Mouse (Mus musculus) CH12.LX (cell line): ENCODE results near the gene Frs3.

Experiments used
- CHD1 ChIP-seq: IDR thresholded peaks from 2 replicates; pipeline ENCODE4 v1.6.1; 2012; ENCODE audit warnings: low read depth, low read length, improper control_type of control experiment, inconsistent platforms
- CTCF ChIP-seq, 2 experiments: IDR thresholded peaks in 1 of 2; conservative IDR thresholded peaks in 1 of 2; 2 replicates each; pipeline ENCODE4 v1.5.1; 2011 to 2012; ENCODE audit warnings: low read depth in 2 of 2, low read length in 2 of 2, improper control_type of control experiment in 1 of 2, inconsistent platforms in 1 of 2, mild to moderate bottlenecking in 1 of 2, moderate library complexity in 1 of 2
- E2F4 ChIP-seq: IDR thresholded peaks from 2 replicates; pipeline ENCODE4 v1.6.1; 2011; ENCODE audit warnings: low read depth, low read length, improper control_type of control experiment; ENCODE audit not compliant: insufficient replicate concordance
- EP300 ChIP-seq: IDR thresholded peaks from 2 replicates; pipeline ENCODE4 v1.6.1; 2011; ENCODE audit warnings: low read length, improper control_type of control experiment
- HCFC1 ChIP-seq: IDR thresholded peaks from 2 replicates; pipeline ENCODE4 v1.6.1; 2012; ENCODE audit warnings: low read depth, mild to moderate bottlenecking, inconsistent platforms, low read length, improper control_type of control experiment
- JUND ChIP-seq: conservative IDR thresholded peaks from 2 replicates; pipeline ENCODE4 v1.6.1; 2011; ENCODE audit warnings: low read depth, low read length, improper control_type of control experiment
- MAX ChIP-seq: IDR thresholded peaks from 2 replicates; pipeline ENCODE4 v1.6.1; 2011; ENCODE audit warnings: low read length, improper control_type of control experiment
- MXI1 ChIP-seq: IDR thresholded peaks from 2 replicates; pipeline ENCODE4 v1.6.1; 2011; ENCODE audit warnings: mild to moderate bottlenecking, low read depth, low read length, improper control_type of control experiment
- MYC ChIP-seq: IDR thresholded peaks from 2 replicates; pipeline ENCODE4 v1.6.1; 2011; ENCODE audit warnings: low read depth, mild to moderate bottlenecking, improper control_type of control experiment, low read length
- NRF1 ChIP-seq: IDR thresholded peaks from 2 replicates; pipeline ENCODE4 v1.6.1; 2014; ENCODE audit warnings: low read depth, mild to moderate bottlenecking, inconsistent platforms, low read length, improper control_type of control experiment, moderate library complexity
- POLR2A ChIP-seq: IDR thresholded peaks from 2 replicates; pipeline ENCODE4 v1.6.1; 2011; ENCODE audit warnings: low read depth, mild to moderate bottlenecking, improper control_type of control experiment, low read length
- RAD21 ChIP-seq: IDR thresholded peaks from 2 replicates; pipeline ENCODE4 v1.6.1; 2011; ENCODE audit warnings: low read depth, mild to moderate bottlenecking, low read length, improper control_type of control experiment, moderate library complexity
- ZC3H11A ChIP-seq: IDR thresholded peaks from 2 replicates; pipeline ENCODE4 v1.6.1; 2012; ENCODE audit warnings: low read depth, mild to moderate bottlenecking, inconsistent platforms, low read length, improper control_type of control experiment
- ZMIZ1 ChIP-seq: IDR thresholded peaks from 2 replicates; pipeline ENCODE4 v1.6.1; 2012; ENCODE audit warnings: low read depth, mild to moderate bottlenecking, inconsistent platforms, low read length, improper control_type of control experiment

DNA sequence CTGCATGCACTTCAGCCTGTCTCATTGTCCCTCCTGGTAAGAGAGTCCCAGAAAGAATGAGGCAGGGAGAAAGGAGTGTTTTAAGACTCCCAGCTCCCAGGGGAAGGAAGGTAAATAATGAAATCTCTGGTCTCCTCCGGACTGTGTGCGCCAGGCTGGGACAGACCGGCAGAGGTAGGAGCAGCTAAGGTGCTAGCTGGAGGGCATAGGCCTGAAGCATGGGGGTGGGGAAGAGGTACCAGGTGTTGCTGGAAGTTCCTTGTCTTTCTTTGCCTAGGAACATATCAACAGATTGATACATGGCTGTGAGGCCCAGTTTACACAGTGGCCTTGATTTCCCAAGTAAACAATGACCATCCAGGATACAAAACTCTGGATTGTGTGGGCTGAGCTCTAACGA lies 20.1 kb downstream of the Frs3 start:
- TF ChIP-seq CTCF (conservative IDR thresholded peaks at IDR 0.05 in 1 of 2, IDR thresholded peaks at IDR 0.05 in 1 of 2; ENCODE audit: low read depth in 2 of 2, low read length in 2 of 2) (no peak), CHD1 (no peak), EP300 (no peak), JUND (no peak), MXI1 (no peak), MAX (no peak), E2F4 (no peak), ZMIZ1 (no peak), POLR2A (no peak), NRF1 (no peak), HCFC1 (no peak), MYC (no peak), RAD21 (no peak), ZC3H11A (no peak)
